Mouse (Mus musculus) embryonic facial prominence, embryonic 15.5 days (tissue): ENCODE data around the gene Serpinf1. TPM values are rescaled to one million over a fixed set of nuclear protein-coding genes. Genes with fewer than 3 reads are reported as not detected.
"Not testable (repeated sequence)": the region's sequence is repeated elsewhere in the genome, so short reads cannot be mapped to it uniquely, and the experiment has no call there.

Source experiments
- ATAC-seq: fragments of 200-750 bp; cut with Nextera tagmentation; 2 replicates; pipeline ENCODE4 v1.8.0; 2017; ENCODE audit warnings: low read depth, moderate TSS enrichment; ENCODE audit not compliant: insufficient number of reproducible peaks, low FRiP score, low TSS enrichment
- H3K27ac ChIP-seq: fragments of 300-500 bp; sonication (generic); replicated peaks from 2 replicates; pipeline ENCODE4 v1.5.1; 2015; ENCODE audit warnings: mild to moderate bottlenecking, inconsistent platforms
- H3K27me3 ChIP-seq: fragments of 300-500 bp; sonication (generic); 2 replicates; pipeline ENCODE4 v1.6.1; 2015; ENCODE audit warnings: inconsistent platforms
- H3K36me3 ChIP-seq: fragments of 300-500 bp; sonication (generic); 2 replicates; pipeline ENCODE4 v1.6.1; 2015; ENCODE audit warnings: mild to moderate bottlenecking, inconsistent platforms
- H3K4me1 ChIP-seq: fragments of 300-500 bp; sonication (generic); 2 replicates; pipeline ENCODE4 v1.6.1; 2015; ENCODE audit warnings: inconsistent platforms
- H3K4me2 ChIP-seq: fragments of 300-500 bp; sonication (generic); replicated peaks from 2 replicates; pipeline ENCODE4 v1.6.1; 2015; ENCODE audit warnings: mild to moderate bottlenecking, inconsistent platforms
- H3K4me3 ChIP-seq: fragments of 300-500 bp; sonication (generic); replicated peaks from 2 replicates; pipeline ENCODE4 v1.5.1; 2015; ENCODE audit warnings: mild to moderate bottlenecking, inconsistent platforms
- H3K9ac ChIP-seq: fragments of 300-500 bp; sonication (generic); 2 replicates; pipeline ENCODE4 v1.6.1; 2015; ENCODE audit warnings: inconsistent platforms
- H3K9me3 ChIP-seq: fragments of 300-500 bp; sonication (generic); replicated peaks from 2 replicates; pipeline ENCODE4 v1.6.1; 2016; ENCODE audit warnings: inconsistent platforms
- WGBS: fragments of 180-500 bp; shearing (Covaris S2); methylation state at CpG from one replicate; pipeline ENCODE4 v1.1.7; 2015; 5-methylcytosine and 5-hydroxymethylcytosine counted together
- microRNA counts: library from miRNA; unstranded; fragments of <30 nt; microRNA quantifications from one replicate; lab custom pipeline; 2016
- microRNA-seq: library from miRNA; unstranded; fragments of <30 nt; microRNA quantifications from one replicate; pipeline ENCODE4, GENCODE M21; 2016; ENCODE audit warnings: borderline number of aligned reads
- polyA plus RNA-seq: library from polyadenylated mRNA; unstranded; fragments of >200 nt; fragmentation: Nextera tagmentation; extraction: Ambion mirVana; gene quantifications from 2 replicates; pipeline ENCODE4 v1.2.1, GENCODE M21; 2015

Serpinf1 gene
- polyA plus RNA-seq, 1 experiment from 2014 or later: 393 TPM

- no peaks in the 10 kb centered on the region for H3K27me3 ChIP-seq
- H3K27ac ChIP-seq: 0 out of 2 replicates have a peak overlapping the region, but pooled peaks have one; percentile 1
- 56% methylated on average over 6 of the region's 6 CpGs for WGBS
- no peak overlapping the region for H3K4me3 ChIP-seq
- H3K36me3 ChIP-seq: no peaks in the 10 kb centered on the region; the same call in 1 of the 2 replicates
- H3K9ac ChIP-seq: no peak overlapping the region
- peaks cover 8% of the 10 kb centered on the region for H3K4me1 ChIP-seq
- ATAC-seq: no peak
- H3K4me2 ChIP-seq: no peak overlapping the region
- H3K9me3 ChIP-seq: no peaks in the 10 kb centered on the region
Measured at GRCm38 (mm10) chr11:75403301-75404052, 19.0 kb downstream of the Serpinf1 start.

- no peaks in the 10 kb centered on the region; the same call in 1 of the 2 replicates for H3K36me3 ChIP-seq
- peaks cover 8% of the 10 kb centered on the region for H3K4me1 ChIP-seq
- H3K9me3 ChIP-seq: no peaks in the 10 kb centered on the region
- ATAC-seq: no peak; the same call in 1 of the 2 replicates
- no peak overlapping the region for H3K4me3 ChIP-seq
- no peak overlapping the region for H3K4me2 ChIP-seq
- 54% methylated on average over 5 of the region's 5 CpGs for WGBS
- no peak overlapping the region for H3K27ac ChIP-seq
- no peaks in the 10 kb centered on the region for H3K27me3 ChIP-seq
- no peak overlapping the region for H3K9ac ChIP-seq
Measured at GRCm38 (mm10) chr11:75402271-75402690, 20.2 kb downstream of the Serpinf1 start.

GRCm38 (mm10) chr11:75400099-75400498 lies 22.4 kb downstream of the Serpinf1 start:
- Histone ChIP-seq H3K9me3 (no peaks in the 10 kb centered on the region), H3K27me3 (no peaks in the 10 kb centered on the region), H3K36me3 (no peaks in the 10 kb centered on the region; the same call in 1 of the 2 replicates), H3K4me3 (no peak overlapping the region), H3K9ac (no peak overlapping the region), H3K4me2 (no peak overlapping the region), H3K4me1 (peaks cover 8% of the 10 kb centered on the region), H3K27ac (no peak overlapping the region)
- ATAC-seq: no peak
- WGBS: 67% methylated on average over 9 of the region's 9 CpGs

- H3K4me3 ChIP-seq: no peak overlapping the region
- WGBS: 81% methylated on average over 11 of the region's 11 CpGs
- H3K27ac ChIP-seq: no peak overlapping the region
- peaks cover 8% of the 10 kb centered on the region for H3K4me1 ChIP-seq
- no peaks in the 10 kb centered on the region; the same call in 1 of the 2 replicates for H3K36me3 ChIP-seq
- H3K4me2 ChIP-seq: no peak overlapping the region
- no peaks in the 10 kb centered on the region for H3K9me3 ChIP-seq
- no peak overlapping the region for H3K9ac ChIP-seq
- no peak for ATAC-seq
- H3K27me3 ChIP-seq: no peaks in the 10 kb centered on the region
Measured at GRCm38 (mm10) chr11:75399411-75399841, 23.1 kb downstream of the Serpinf1 start.

- no peaks in the 10 kb centered on the region for H3K9me3 ChIP-seq
- no peak overlapping the region for H3K4me2 ChIP-seq
- H3K27me3 ChIP-seq: no peaks in the 10 kb centered on the region
- H3K9ac ChIP-seq: no peak overlapping the region
- no peak for ATAC-seq
- H3K4me3 ChIP-seq: no peak overlapping the region
- 70% methylated on average over 7 of the region's 7 CpGs for WGBS
- H3K27ac ChIP-seq: no peak overlapping the region
- H3K36me3 ChIP-seq: peaks cover 3% of the 10 kb centered on the region; the same call in 1 of the 2 replicates
- peaks cover 2% of the 10 kb centered on the region; the same call in 1 of the 2 replicates for H3K4me1 ChIP-seq
Measured at GRCm38 (mm10) chr11:75397452-75397851, 25.0 kb downstream of the Serpinf1 start.

GRCm38 (mm10) chr11:75395611-75396010 lies 26.9 kb downstream of the Serpinf1 start:
- 70% methylated on average over 1 of the region's 1 CpGs for WGBS
- H3K4me1 ChIP-seq: no peaks in the 10 kb centered on the region
- ATAC-seq: no peak

GRCm38 (mm10) chr11:75383529-75383928 lies 39.0 kb downstream of the Serpinf1 start:
- H3K27me3 ChIP-seq, H3K9me3 ChIP-seq, H3K4me2 ChIP-seq, H3K36me3 ChIP-seq, H3K4me1 ChIP-seq, ATAC-seq, H3K4me3 ChIP-seq, H3K27ac ChIP-seq, H3K9ac ChIP-seq: not testable (repeated sequence)
- WGBS: 43% methylated on average over 3 of the region's 3 CpGs

More at GRCm38 (mm10) chr11:75395611-75396010, 26.9 kb downstream of the Serpinf1 start:
- no peak overlapping the region for H3K4me2 ChIP-seq
- no peak overlapping the region for H3K9ac ChIP-seq
- H3K9me3 ChIP-seq: no peaks in the 10 kb centered on the region
- no peaks in the 10 kb centered on the region for H3K27me3 ChIP-seq
- no peak overlapping the region for H3K27ac ChIP-seq
- H3K36me3 ChIP-seq: peaks cover 7% of the 10 kb centered on the region
- H3K4me3 ChIP-seq: no peak overlapping the region

GRCm38 (mm10) chr11:75378786-75379185 lies 43.7 kb downstream of the Serpinf1 start:
- not testable (repeated sequence) for H3K9me3 ChIP-seq, H3K27me3 ChIP-seq, H3K4me3 ChIP-seq, H3K4me2 ChIP-seq, H3K27ac ChIP-seq, H3K36me3 ChIP-seq, ATAC-seq, H3K4me1 ChIP-seq, H3K9ac ChIP-seq
- WGBS: 86% methylated on average over 2 of the region's 2 CpGs

GRCm38 (mm10) chr11:75377125-75377524 lies 45.4 kb downstream of the Serpinf1 start:
- no peak overlapping the region for H3K9ac ChIP-seq
- no peaks in the 10 kb centered on the region for H3K9me3 ChIP-seq
- 87% methylated on average over 1 of the region's 1 CpGs for WGBS
- no peak overlapping the region for H3K4me3 ChIP-seq
- no peak overlapping the region for H3K27ac ChIP-seq
- ATAC-seq: no peak
- H3K27me3 ChIP-seq: no peaks in the 10 kb centered on the region
- no peaks in the 10 kb centered on the region for H3K36me3 ChIP-seq
- H3K4me2 ChIP-seq: no peak overlapping the region
- H3K4me1 ChIP-seq: no peaks in the 10 kb centered on the region

MicroRNAs within 50 kb of the gene (microRNA counts, 519-probe panel; counts per million panel counts)
- microRNA mmu-miR-22 (lab: Ali Mortazavi, UCI): 3,796 counts per million, percentile 89 among the panel's probes with 10 or more counts

Small RNA genes lying within 50 kb of the gene (microRNA-seq; reads per million reads assigned to microRNA genes)
- 5,057 reads per million, percentile 90 among the genes with 10 or more reads in this experiment for gene Mir22

Other genes with a start within 250 kb of the Serpinf1 start
- gene Ovca2, start 243.9 kb downstream of the Serpinf1 start, polyA plus RNA-seq: 23.8 and 25.1 TPM in 2 replicates
- gene Dph1, start 231.5 kb downstream of the Serpinf1 start, polyA plus RNA-seq: 20.5 and 21.0 TPM in 2 replicates
- 6.4 and 7.3 TPM in 2 replicates for gene Rtn4rl1, start 228.9 kb downstream of the Serpinf1 start, polyA plus RNA-seq
- gene Rpa1, start 74.4 kb downstream of the Serpinf1 start, polyA plus RNA-seq: 92.7 and 96.4 TPM in 2 replicates
- gene Smyd4, start 74.3 kb downstream of the Serpinf1 start, polyA plus RNA-seq: 13.2 and 13.8 TPM in 2 replicates
- gene Serpinf2, start 16.9 kb upstream of the Serpinf1 start, polyA plus RNA-seq: 0.09 TPM in 1 of 2 replicates, not detected in the other
- gene Wdr81, start 32.0 kb upstream of the Serpinf1 start, polyA plus RNA-seq: 6.3 and 7.4 TPM in 2 replicates
- 35.1 and 38.0 TPM in 2 replicates for gene Tlcd2, start 39.0 kb upstream of the Serpinf1 start, polyA plus RNA-seq
- gene Prpf8, start 64.1 kb upstream of the Serpinf1 start, polyA plus RNA-seq: 51.7 and 52.5 TPM in 2 replicates
- gene Rilp, start 87.4 kb upstream of the Serpinf1 start, polyA plus RNA-seq: 0.73 and 1.0 TPM in 2 replicates
- 8.0 and 8.1 TPM in 2 replicates for gene Scarf1, start 90.8 kb upstream of the Serpinf1 start, polyA plus RNA-seq
- 5.5 and 5.7 TPM in 2 replicates for gene Slc43a2, start 109.0 kb upstream of the Serpinf1 start, polyA plus RNA-seq
- gene Pitpna, start 165.4 kb upstream of the Serpinf1 start, polyA plus RNA-seq: 73.0 and 79.3 TPM in 2 replicates
- 25.7 and 31.9 TPM in 2 replicates for gene Inpp5k, start 208.3 kb upstream of the Serpinf1 start, polyA plus RNA-seq
- gene Myo1c, start 227.8 kb upstream of the Serpinf1 start, polyA plus RNA-seq: 56.1 and 65.3 TPM in 2 replicates